Mouse (Mus musculus) kidney, adult 2 months (tissue): ENCODE results near the gene Rita1.

ENCODE experiments used
- CTCF ChIP-seq: fragments of 200-500 bp; conservative IDR thresholded peaks from 2 replicates; pipeline ENCODE4 v1.5.1; 2011; ENCODE audit warnings: low read depth, mild to moderate bottlenecking, control low read depth, low read length, moderate library complexity, mixed read lengths; ENCODE audit not compliant: insufficient read depth, insufficient read length
- POLR2A ChIP-seq: fragments of 200-500 bp; IDR thresholded peaks from one replicate; pipeline ENCODE4 v1.6.1; 2011; ENCODE audit warnings: low read depth, low read length, control low read depth

DNA sequence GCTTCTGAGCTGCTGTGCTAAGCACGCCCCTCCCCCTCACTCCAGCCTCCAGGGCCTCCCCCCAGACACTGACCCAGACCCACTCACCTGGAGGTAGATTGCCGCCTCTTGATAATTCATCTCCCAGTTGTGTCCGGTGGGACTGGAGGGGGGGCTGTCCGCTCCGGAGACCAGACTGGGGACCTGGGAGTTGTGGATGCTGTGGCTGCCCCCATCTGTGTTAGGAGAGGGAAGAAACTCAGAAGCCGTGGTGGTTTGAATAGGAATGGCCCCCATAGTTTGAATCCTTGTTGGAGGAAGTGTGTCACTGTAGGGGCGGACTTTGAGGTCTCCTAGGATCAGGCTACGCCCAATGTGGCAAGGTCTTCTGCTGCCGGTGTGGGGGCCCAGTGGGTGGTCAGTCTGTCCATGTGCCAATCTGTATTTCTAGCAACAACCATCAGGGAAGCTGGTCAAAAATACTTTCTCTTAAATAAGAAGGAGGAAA is 52.2 kb downstream of the Rita1 start:
- TF ChIP-seq CTCF (no peak), POLR2A (no peak)
